Mouse (Mus musculus) liver, postnatal 0 days (tissue): ENCODE measurements around the gene Pex14.

ENCODE experiments used
- CTCF ChIP-seq: sonication (generic); IDR thresholded peaks from 2 replicates; pipeline ENCODE4 v1.5.1; 2016; ENCODE audit warnings: antibody characterized with exemption, low read depth
- EP300 ChIP-seq: IDR thresholded peaks from 2 replicates; pipeline ENCODE4 v1.6.1; 2016; ENCODE audit warnings: antibody characterized with exemption, low read depth, mild to moderate bottlenecking

- no peak for TF ChIP-seq EP300
- no peak for TF ChIP-seq CTCF
Measured at GRCm38 (mm10) chr4:148936111-148936510, 163.6 kb downstream of the Pex14 start.
